Comparison of ENCODE assay signal across 23 mouse cellular contexts in genomic region chr9:70477229-70477628, GRCm38 (mm10).
"Had no signal": no experiment of that assay in that cellular context is flagged by ENCODE, and none has a peak within 500 bp of the region (broad histone marks: within the 10 kb centered on the region; RNA-seq: fewer than 3 reads in every experiment).

No protein-coding gene starts in this region.

- H3K9ac ChIP-seq: heart, embryonic 12.5 days; hindbrain, embryonic 12.5 days; hindbrain, embryonic 14.5 days; intestine, embryonic 15.5 days; limb, embryonic 13.5 days; limb, embryonic 15.5 days; liver, embryonic 12.5 days; liver, embryonic 14.5 days had no signal

- H3K4me1 ChIP-seq: heart, embryonic 10.5 days; hindbrain, embryonic 10.5 days; hindbrain, embryonic 12.5 days; limb, embryonic 13.5 days; limb, embryonic 15.5 days; liver, embryonic 12.5 days had no signal

- H3K9me3 ChIP-seq: heart, embryonic 10.5 days; heart, embryonic 12.5 days; hindbrain, embryonic 10.5 days; hindbrain, embryonic 12.5 days; intestine, embryonic 15.5 days; limb, embryonic 13.5 days; limb, embryonic 15.5 days; liver, embryonic 12.5 days had no signal

- H3K4me3 ChIP-seq: heart, adult 2 months; heart, embryonic 10.5 days; heart, embryonic 12.5 days; hindbrain, embryonic 10.5 days; hindbrain, embryonic 12.5 days; intestine, embryonic 15.5 days; layer of hippocampus, adult 2 months; limb, embryonic 13.5 days; limb, embryonic 15.5 days; liver, embryonic 12.5 days had no signal

- H3K27me3 ChIP-seq: heart, embryonic 12.5 days; hindbrain, embryonic 12.5 days; intestine, embryonic 15.5 days; limb, embryonic 13.5 days; limb, embryonic 15.5 days; liver, embryonic 12.5 days had no signal

- DNase-seq: gastrocnemius, postnatal 14 days; heart, adult 2 months; heart, postnatal 10 days; heart, postnatal 4 days; kidney, adult 18-20 months; kidney, adult 8-10 months; kidney, postnatal 10 days; kidney, postnatal 25 days; kidney, postnatal 4 days; layer of hippocampus, adult 9-11 months; layer of hippocampus, postnatal 36 days; left cerebral cortex, postnatal 4 days had no signal

- H3K27ac ChIP-seq: heart, adult 2 months; heart, embryonic 10.5 days; hindbrain, embryonic 10.5 days; hindbrain, embryonic 12.5 days; hindbrain, embryonic 14.5 days; intestine, embryonic 15.5 days; layer of hippocampus, adult 2 months; limb, embryonic 13.5 days; limb, embryonic 15.5 days; liver, embryonic 12.5 days; liver, embryonic 14.5 days had no signal
